Mouse (Mus musculus) hindbrain, embryonic 12.5 days (tissue): Measurements from ENCODE around the gene Unc50. TPM values are rescaled to one million over a fixed set of nuclear protein-coding genes. Genes with fewer than 3 reads are reported as not detected.

Experiments
- ATAC-seq: fragments of 200-750 bp; cut with Nextera tagmentation; 2 replicates; pipeline ENCODE4 v1.8.0; 2017; ENCODE audit warnings: moderate TSS enrichment; ENCODE audit not compliant: low FRiP score
- H3K27ac ChIP-seq: fragments of 300-500 bp; sonication (generic); 2 replicates; pipeline ENCODE4 v1.5.1; 2016; ENCODE audit warnings: mild to moderate bottlenecking
- H3K27me3 ChIP-seq: fragments of 300-500 bp; sonication (generic); 2 replicates; pipeline ENCODE4 v1.6.1; 2016; ENCODE audit warnings: mild to moderate bottlenecking
- H3K36me3 ChIP-seq: fragments of 300-500 bp; sonication (generic); 2 replicates; pipeline ENCODE4 v1.6.1; 2016; ENCODE audit warnings: mild to moderate bottlenecking
- H3K4me1 ChIP-seq: fragments of 300-500 bp; sonication (generic); 2 replicates; pipeline ENCODE4 v1.6.1; 2016
- H3K4me2 ChIP-seq: fragments of 300-500 bp; sonication (generic); replicated peaks from 2 replicates; pipeline ENCODE4 v1.6.1; 2016; ENCODE audit warnings: mild to moderate bottlenecking
- H3K4me3 ChIP-seq: fragments of 300-500 bp; sonication (generic); 2 replicates; pipeline ENCODE4 v1.5.1; 2016; ENCODE audit warnings: mild to moderate bottlenecking
- H3K9ac ChIP-seq: fragments of 300-500 bp; sonication (generic); 2 replicates; pipeline ENCODE4 v1.6.1; 2016; ENCODE audit warnings: mild to moderate bottlenecking, moderate library complexity
- H3K9me3 ChIP-seq: fragments of 300-500 bp; sonication (generic); replicated peaks from 2 replicates; pipeline ENCODE4 v1.6.1; 2016; ENCODE audit warnings: mild to moderate bottlenecking
- WGBS: fragments of 180-500 bp; shearing (Covaris S2); methylation state at CpG from one replicate; pipeline ENCODE4 v1.1.7; 2016; 5-methylcytosine and 5-hydroxymethylcytosine counted together
- polyA plus RNA-seq: library from polyadenylated mRNA; unstranded; fragments of >200 nt; fragmentation: Nextera tagmentation; extraction: Ambion mirVana; gene quantifications from 2 replicates; pipeline ENCODE4 v1.2.1, GENCODE M21; 2016

The Unc50 gene
- polyA plus RNA-seq, 1 experiment from 2014 or later, result 114 TPM

DNA sequence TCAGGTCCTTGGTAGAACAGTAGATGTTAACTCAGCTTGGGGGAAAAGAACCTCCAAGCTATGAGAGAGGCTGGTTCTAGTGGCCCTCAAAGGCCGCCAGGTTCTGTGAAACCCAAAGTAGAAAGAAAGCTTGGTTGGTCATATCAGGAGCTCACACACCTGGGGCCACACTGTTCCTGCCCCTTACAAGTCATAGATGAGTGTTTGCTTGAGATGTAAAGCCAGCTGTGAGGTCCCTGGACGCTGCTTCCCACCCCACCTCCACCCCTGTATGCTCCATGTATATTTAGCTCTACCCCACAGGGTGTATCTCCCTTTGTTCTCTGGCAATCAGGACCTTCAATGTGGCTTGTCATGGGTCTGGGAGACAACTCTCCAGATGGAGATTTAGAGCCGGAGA lies 21.3 kb upstream of the Unc50 start:
- no peak overlapping the region for H3K4me2 ChIP-seq
- 82% methylated on average over 3 of the region's 3 CpGs for WGBS
- no peak overlapping the region for H3K9ac ChIP-seq
- H3K4me1 ChIP-seq, result no peaks in the 10 kb centered on the region
- ATAC-seq, result no peak
- H3K36me3 ChIP-seq, result 0 out of 2 replicates have a peak, but pooled peaks cover 10% of the 10 kb centered on the region
- no peak overlapping the region for H3K27ac ChIP-seq
- H3K27me3 ChIP-seq, result no peaks in the 10 kb centered on the region
- no peak overlapping the region for H3K4me3 ChIP-seq
- no peaks in the 10 kb centered on the region for H3K9me3 ChIP-seq

DNA sequence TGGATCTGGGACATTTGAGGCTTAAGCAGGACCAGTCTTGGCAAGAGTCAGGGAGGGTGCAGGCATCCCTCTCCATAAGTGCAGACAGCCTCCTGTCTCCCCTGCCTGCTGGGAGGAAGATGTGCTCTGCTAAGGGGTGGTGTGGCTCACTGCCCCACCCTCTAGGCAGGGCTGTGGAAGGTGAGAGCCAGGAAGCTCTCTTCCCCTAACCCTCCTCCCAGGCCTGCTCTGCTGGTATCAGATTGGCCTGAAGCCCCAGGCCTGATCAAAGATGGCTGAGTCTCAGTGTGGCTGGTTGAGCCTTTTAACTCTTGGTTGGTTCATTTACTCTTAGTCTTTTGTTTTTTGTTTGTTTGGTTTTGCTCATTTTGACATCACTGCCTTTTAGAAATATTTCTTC lies 20.3 kb upstream of the Unc50 start:
- no peak overlapping the region for H3K4me2 ChIP-seq
- H3K4me1 ChIP-seq, result no peaks in the 10 kb centered on the region
- H3K9me3 ChIP-seq, result no peaks in the 10 kb centered on the region
- H3K36me3 ChIP-seq, result 0 out of 2 replicates have a peak, but pooled peaks cover 10% of the 10 kb centered on the region
- no peak overlapping the region for H3K27ac ChIP-seq
- no peak overlapping the region for H3K4me3 ChIP-seq
- no peak for ATAC-seq
- no peaks in the 10 kb centered on the region for H3K27me3 ChIP-seq
- H3K9ac ChIP-seq, result no peak overlapping the region

DNA sequence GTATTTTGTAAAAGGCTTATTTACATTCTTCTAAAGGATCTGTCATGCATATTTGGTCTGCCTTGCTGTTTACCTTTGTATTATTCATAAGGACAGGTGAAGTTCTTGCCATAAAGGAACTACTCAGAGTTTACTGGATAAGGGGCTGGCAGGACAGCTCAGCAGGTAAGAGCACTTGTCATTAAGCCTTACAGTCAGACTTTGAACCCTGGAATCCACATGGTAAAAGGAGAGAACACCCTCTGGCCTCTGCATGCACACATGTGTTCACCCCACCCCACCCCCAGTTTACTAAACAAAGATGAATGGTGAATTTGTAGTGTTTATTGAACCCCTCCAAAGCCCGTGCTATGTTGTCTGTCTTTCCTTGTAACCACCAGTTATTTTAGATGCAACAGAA lies 14.5 kb upstream of the Unc50 start:
- Histone ChIP-seq H3K27me3 (no peaks in the 10 kb centered on the region), H3K27ac (no peak overlapping the region), H3K4me1 (no peaks in the 10 kb centered on the region), H3K4me2 (no peak overlapping the region), H3K4me3 (no peak overlapping the region), H3K9ac (no peak overlapping the region), H3K36me3 (peaks cover 24% of the 10 kb centered on the region), H3K9me3 (peaks cover 3% of the 10 kb centered on the region; the same call in 1 of the 2 replicates)
- WGBS, result 94% methylated on average over 1 of the region's 1 CpGs
- no peak for ATAC-seq

DNA sequence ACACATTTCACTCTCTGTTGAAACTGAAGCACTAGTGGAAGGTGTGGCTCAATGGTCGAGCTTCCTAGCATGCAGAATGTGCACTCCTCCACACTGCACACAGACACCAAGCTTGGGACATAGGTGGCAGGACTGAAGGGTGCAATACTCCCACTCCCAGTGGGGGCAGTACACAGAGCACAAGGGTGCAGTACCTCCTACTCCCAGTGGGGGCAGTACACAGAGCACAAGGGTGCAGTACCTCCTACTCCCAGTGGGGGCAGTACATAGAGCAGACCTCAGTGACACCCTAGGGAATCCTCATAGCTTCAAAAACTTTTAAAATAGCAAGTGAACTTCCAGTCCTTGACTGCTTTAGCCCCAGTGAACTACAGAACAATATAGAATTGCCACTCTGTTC lies 10.5 kb upstream of the Unc50 start:
- Histone ChIP-seq H3K27me3 (no peaks in the 10 kb centered on the region), H3K27ac (no peak overlapping the region), H3K4me3 (no peak overlapping the region), H3K4me1 (no peaks in the 10 kb centered on the region), H3K4me2 (no peak overlapping the region), H3K9ac (no peak overlapping the region), H3K36me3 (peaks cover 34% of the 10 kb centered on the region), H3K9me3 (peaks cover 9% of the 10 kb centered on the region)
- 96% methylated on average over 1 of the region's 1 CpGs for WGBS
- no peak for ATAC-seq

DNA sequence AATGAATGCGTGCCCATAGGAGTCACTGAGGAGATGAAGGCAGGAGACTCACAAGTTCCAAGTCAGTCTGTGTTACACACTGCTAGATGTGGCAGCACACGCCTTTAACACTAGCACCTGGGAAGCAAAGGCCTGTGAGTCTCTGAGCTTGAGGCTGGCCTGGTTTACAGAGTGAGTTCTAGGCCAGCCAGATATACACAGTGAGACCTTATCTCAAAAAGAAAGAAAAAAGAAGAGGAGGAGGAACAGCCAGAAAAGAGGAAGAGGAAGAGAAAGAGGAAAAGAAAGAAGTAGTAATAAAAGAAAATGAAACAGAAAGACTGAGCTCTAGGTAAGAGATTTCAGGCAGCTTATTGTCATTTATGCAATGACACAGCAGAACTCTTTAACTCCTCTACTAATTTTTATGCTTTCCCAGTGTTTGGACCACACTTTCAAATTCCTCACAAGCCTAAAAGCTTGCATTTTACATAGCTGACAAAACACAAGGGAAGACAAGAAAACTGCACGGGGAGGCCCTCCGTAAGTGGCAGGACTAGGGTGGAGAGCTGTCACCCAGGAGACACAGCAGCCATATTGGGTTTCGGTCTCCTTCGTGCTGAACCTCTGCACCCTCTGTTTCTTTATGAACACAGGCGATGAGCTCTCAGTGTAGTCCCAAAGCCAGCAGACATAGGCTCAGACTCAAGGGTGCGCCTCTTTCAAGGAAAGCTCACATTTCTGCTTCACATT lies 2.6 kb upstream of the Unc50 start:
- no peak overlapping the region for H3K4me2 ChIP-seq
- no peak overlapping the region for H3K9ac ChIP-seq
- H3K27ac ChIP-seq, result no peak overlapping the region
- H3K36me3 ChIP-seq, result peaks cover 33% of the 10 kb centered on the region
- no peak for ATAC-seq
- WGBS, result 95% methylated on average over 8 of the region's 8 CpGs
- H3K4me1 ChIP-seq, result peaks cover 21% of the 10 kb centered on the region
- peaks cover 7% of the 10 kb centered on the region for H3K9me3 ChIP-seq
- no peak overlapping the region for H3K4me3 ChIP-seq
- H3K27me3 ChIP-seq, result no peaks in the 10 kb centered on the region

DNA sequence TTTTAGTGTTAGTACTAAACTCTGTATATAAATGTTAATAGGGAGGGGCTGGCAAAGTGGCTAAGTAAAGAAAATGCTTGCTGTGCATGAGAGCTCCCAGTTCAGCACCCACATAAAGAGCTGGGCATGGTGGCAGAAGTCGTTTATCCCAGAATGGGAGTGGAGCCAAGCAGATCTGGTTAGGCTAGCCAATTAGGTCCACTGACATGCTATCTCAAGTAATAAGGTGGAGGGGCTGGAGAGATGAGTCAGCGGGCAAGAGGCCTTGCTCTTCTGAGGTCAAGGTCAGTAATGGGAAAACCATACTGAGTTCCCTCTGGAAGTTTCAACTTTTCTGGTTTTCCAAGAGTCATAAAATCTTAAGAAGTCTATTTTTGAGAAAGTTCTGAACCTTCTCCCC lies 1.0 kb upstream of the Unc50 start:
- Histone ChIP-seq H3K27ac (no peak overlapping the region), H3K4me3 (peak overlapping the region; percentile 91), H3K4me1 (peaks cover 22% of the 10 kb centered on the region), H3K27me3 (no peaks in the 10 kb centered on the region), H3K4me2 (peak overlapping the region; percentile 95), H3K9me3 (peaks cover 6% of the 10 kb centered on the region), H3K36me3 (peaks cover 45% of the 10 kb centered on the region), H3K9ac (peak overlapping the region; percentile 84; the same call in 1 of the 2 replicates)
- ATAC-seq, result no peak
- 76% methylated on average over 2 of the region's 2 CpGs for WGBS

DNA sequence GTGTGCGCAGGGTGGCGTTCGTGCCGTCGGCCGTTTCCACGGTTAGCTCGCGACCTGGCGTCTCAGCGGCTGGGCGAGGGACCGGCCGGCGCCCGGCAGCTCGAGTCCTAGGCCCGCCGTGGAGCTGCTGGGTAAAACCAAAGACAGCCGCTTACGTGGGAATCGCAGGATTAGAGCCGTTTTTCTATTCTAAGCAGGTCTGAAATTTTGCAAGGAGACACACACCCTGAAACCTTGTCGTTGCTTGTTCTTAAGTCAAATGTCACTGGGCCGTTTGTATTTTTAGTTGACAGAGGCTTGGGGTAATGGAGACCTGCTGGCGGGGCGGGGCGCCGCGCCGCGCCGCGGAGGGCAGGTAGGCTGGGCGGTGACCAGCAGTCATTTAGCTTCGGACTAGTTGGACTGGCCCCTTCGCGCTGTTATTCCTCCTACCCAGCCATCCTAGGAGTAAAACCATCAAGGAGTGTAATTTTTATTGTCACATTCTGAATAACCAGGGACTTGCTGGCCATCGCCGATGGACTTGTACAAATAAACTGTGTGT lies 430 bp downstream of the Unc50 start:
- Histone ChIP-seq H3K27ac (peak overlapping the region; percentile 73), H3K36me3 (peaks cover 36% of the 10 kb centered on the region), H3K9me3 (no peaks in the 10 kb centered on the region), H3K4me2 (peak overlapping the region; percentile 62), H3K27me3 (no peaks in the 10 kb centered on the region), H3K9ac (peak overlapping the region; percentile 84), H3K4me1 (peaks cover 22% of the 10 kb centered on the region), H3K4me3 (peak overlapping the region; percentile 91)
- ATAC-seq, result peak; percentile 33
- 2% methylated on average over 40 of the region's 40 CpGs for WGBS

DNA sequence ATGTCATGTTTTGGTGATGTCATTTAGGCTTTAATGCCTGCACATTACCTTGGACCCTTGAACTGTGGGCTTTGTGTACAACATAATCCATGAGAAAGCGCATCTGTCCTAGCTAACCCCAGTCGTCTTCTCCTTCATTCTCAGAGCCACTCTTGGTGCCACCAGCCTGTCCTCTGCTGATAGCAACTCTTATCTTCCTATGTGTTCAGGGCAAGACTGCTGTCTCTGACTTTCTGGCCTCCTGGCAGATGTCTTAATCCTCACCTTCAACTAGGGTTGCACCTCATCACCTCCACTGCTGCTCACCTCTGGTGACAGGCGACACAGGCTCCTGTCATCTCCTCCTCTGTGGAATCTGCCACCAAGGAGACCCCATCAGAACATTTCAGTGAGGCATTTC lies 6.5 kb downstream of the Unc50 start:
- 88% methylated on average over 3 of the region's 3 CpGs for WGBS
- no peak overlapping the region for H3K9ac ChIP-seq
- no peak overlapping the region for H3K27ac ChIP-seq
- no peak for ATAC-seq
- H3K4me3 ChIP-seq, result no peak overlapping the region
- peaks cover 7% of the 10 kb centered on the region for H3K4me1 ChIP-seq
- no peaks in the 10 kb centered on the region for H3K9me3 ChIP-seq
- H3K27me3 ChIP-seq, result no peaks in the 10 kb centered on the region
- H3K4me2 ChIP-seq, result no peak overlapping the region
- peaks cover 65% of the 10 kb centered on the region for H3K36me3 ChIP-seq

DNA sequence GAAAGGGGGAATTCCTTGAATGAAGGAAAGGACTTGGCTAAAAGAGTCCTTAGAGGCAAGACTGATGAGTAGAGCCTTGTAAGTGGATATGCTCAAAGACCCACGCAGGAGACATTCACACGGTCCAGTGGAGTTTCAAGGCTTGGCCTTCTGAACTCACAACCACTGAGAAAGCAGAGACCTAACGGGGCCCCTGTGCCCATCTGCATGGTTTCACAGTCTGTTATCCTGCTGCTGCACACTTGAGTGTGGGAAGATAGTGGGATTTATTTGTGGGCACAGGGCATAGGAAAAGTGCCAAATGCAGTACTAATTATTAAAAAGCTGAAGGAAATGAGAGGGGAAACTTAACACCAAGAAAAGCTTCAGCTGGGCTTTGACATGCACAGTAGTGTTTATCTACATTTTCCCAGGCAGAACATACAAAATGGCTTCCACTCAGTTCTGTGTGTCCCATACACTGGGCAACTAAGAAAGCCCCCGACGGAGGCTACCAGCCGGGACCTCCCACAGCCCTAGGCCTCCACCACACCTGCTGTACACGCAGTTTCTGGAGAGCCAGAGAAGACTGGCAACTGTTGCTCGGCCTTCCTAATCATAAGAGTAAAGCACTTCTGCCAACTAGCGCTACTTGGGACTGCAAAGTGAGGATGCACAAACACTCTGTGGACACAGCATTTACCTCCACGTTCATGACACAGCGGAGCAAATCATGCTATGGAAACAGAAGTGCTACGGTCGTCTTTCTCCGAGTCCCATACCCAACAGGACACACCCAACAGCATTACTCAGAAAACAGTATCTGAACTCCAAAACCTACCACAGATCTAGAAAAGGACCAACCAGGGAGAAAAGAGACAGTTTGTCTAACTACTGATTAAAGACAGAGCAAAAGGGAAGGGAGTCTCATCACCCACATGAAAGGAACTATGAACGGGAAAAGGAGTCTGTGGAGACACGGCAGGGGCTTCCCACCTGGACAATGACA lies 13.2 kb downstream of the Unc50 start:
- Histone ChIP-seq H3K4me2 (no peak overlapping the region), H3K9me3 (no peaks in the 10 kb centered on the region), H3K4me1 (no peaks in the 10 kb centered on the region), H3K27ac (no peak overlapping the region), H3K9ac (no peak overlapping the region), H3K36me3 (peaks cover 33% of the 10 kb centered on the region), H3K4me3 (no peak overlapping the region), H3K27me3 (no peaks in the 10 kb centered on the region)
- no peak for ATAC-seq
- 93% methylated on average over 16 of the region's 16 CpGs for WGBS

DNA sequence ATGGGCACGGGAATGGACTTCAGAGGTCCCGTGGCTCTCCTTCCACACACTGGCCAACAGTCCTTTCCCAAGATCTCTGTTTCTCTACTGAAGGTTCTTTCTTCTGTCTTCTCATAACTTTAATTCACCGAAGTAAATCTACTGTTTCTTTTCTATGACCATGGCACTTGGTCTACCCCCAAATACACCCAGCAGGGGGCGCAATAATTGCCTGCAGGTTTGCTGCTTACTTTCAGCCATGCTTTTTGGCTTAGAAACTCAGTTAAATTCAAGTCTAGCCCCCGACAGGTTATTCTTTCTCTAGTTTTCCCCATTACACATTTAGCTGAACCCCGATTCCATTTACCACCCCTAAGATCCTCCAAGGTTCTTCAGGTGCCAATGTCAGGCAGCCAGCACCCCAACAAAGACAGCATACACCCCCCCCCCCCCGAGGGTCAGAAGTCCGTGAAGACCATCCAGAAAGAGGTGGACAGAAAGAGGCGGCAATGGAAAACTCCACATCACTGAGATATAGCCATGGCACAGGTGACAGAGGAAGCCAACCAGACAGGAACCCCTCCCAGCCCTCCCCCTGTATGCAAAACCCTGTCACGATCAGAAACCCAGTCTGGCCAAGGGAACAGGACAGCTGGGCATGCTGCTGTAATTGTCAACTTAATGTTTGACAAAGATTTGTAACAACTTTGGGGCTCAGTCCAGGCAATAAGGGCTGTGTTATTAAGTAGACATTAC lies 18.6 kb downstream of the Unc50 start:
- no peaks in the 10 kb centered on the region for H3K9me3 ChIP-seq
- no peak overlapping the region for H3K27ac ChIP-seq
- no peak for ATAC-seq
- H3K36me3 ChIP-seq, result peaks cover 1% of the 10 kb centered on the region; the same call in 1 of the 2 replicates
- H3K4me1 ChIP-seq, result no peaks in the 10 kb centered on the region
- H3K9ac ChIP-seq, result no peak overlapping the region
- no peaks in the 10 kb centered on the region for H3K27me3 ChIP-seq
- no peak overlapping the region for H3K4me2 ChIP-seq
- H3K4me3 ChIP-seq, result no peak overlapping the region
- WGBS, result 82% methylated on average over 10 of the region's 10 CpGs

DNA sequence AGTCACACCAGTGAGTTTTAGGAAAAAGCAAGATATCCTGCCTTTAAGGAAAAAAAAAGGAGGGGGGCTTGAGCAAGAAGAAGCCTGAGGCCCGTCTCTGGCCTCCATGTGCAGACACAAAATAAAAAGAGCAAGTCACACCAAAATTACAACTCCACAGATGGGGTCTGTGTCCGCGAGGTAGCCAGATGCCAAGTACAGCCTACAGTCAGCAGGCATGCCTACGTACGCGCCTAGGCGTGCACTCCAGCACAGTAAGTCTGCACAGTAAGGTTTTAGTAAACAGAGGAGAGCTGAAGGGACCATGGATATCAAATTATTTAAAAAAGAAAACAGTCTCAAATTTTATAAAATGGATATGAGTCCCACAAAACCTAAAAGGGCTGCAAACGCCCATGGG lies 21.3 kb downstream of the Unc50 start:
- no peak for ATAC-seq
- WGBS, result 86% methylated on average over 8 of the region's 8 CpGs

DNA sequence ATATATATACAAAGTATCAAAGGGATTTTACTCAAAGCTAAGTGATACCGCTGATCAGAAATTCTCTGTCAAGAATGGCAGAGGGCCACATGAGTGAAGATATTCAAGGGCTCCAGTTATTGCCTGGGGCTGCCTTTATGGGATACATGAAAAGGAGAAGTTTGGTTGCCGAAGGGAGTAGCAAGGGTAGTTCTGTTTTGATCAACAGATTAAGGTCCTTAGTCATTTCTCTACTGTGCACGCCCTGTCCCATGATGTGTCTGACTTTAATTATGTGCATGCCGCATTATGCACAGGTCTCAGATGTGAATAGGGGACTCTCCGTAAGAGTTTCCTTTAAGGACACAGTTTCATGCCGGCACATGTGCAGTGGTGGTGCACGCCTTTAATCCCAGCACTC lies 27.6 kb downstream of the Unc50 start:
- Histone ChIP-seq H3K36me3 (no peaks in the 10 kb centered on the region), H3K4me1 (no peaks in the 10 kb centered on the region), H3K4me2 (no peak overlapping the region), H3K27ac (no peak overlapping the region), H3K9me3 (no peaks in the 10 kb centered on the region), H3K9ac (no peak overlapping the region), H3K4me3 (no peak overlapping the region), H3K27me3 (no peaks in the 10 kb centered on the region)
- ATAC-seq, result no peak
- WGBS, result 89% methylated on average over 7 of the region's 7 CpGs

More for the DNA sequence above, 21.3 kb downstream of the Unc50 start:
- no peaks in the 10 kb centered on the region for H3K36me3 ChIP-seq
- no peak overlapping the region for H3K27ac ChIP-seq
- no peak overlapping the region for H3K4me3 ChIP-seq
- H3K27me3 ChIP-seq, result no peaks in the 10 kb centered on the region
- H3K9me3 ChIP-seq, result no peaks in the 10 kb centered on the region
- no peak overlapping the region for H3K4me2 ChIP-seq
- H3K9ac ChIP-seq, result no peak overlapping the region
- no peaks in the 10 kb centered on the region for H3K4me1 ChIP-seq
